Mouse (Mus musculus): ENCODE results near the gene Dlgap4.

Gene Dlgap4

GRCm38 (mm10) chr2:156737976-156738375, 124.5 kb downstream of the Dlgap4 start:
- no peak for DNase-seq (ENCODE audit: low read depth, low spot score)

DNA sequence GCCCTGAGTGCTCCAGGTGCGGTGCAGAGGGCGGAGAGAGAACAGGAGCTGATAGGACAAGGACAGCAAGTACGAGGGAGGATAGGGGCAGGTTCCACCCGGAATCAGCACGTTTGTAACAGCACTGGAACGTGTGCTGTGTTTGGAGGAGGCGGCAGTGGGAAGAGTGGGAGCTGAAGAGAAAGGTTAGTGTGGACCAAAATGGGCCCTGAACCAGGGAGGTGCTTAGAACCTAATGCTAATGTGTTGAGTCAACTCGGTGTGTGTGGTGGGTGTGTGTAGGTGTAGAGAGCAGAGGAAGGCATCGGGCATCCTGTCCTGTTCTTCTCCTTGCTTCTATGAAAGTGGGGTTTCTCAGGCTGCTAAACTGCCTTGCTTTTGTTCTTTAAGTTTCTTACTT, 127.8 kb downstream of the Dlgap4 start:
- DNase-seq (ENCODE audit: low read depth, low spot score): no peak

- DNase-seq (ENCODE audit: low read depth, low spot score): no peak
Measured at GRCm38 (mm10) chr2:156741998-156742397, 128.5 kb downstream of the Dlgap4 start.

DNA sequence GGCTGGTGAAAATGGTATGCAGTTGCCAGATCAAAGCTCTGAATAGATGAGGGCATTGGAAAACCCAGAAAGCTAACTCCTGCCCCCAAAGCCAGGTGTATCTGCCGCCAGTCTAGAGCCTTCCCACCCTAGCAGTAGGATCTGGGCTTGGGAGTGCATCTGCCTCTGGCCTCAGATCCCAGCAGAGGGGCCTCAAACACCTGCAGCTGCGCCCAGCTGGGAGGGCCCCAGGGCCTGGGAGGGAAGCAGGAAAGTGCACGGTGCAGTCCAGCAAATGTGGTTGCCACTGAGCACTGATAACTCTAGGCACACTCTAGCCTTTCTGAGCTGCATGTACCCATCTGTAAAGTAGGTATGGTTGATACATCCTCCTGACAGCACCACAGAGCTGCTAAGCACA, 129.7 kb downstream of the Dlgap4 start:
- no peak for DNase-seq (ENCODE audit: low read depth, low spot score)

- DNase-seq (ENCODE audit: low read depth, low spot score): no peak
Measured at GRCm38 (mm10) chr2:156744414-156744813, 130.9 kb downstream of the Dlgap4 start.

GRCm38 (mm10) chr2:156747315-156747714, 133.8 kb downstream of the Dlgap4 start:
- DNase-seq (ENCODE audit: low read depth, low spot score): no peak

GRCm38 (mm10) chr2:156749687-156750086, 136.2 kb downstream of the Dlgap4 start:
- no peak for DNase-seq (ENCODE audit: low read depth, low spot score)

DNA sequence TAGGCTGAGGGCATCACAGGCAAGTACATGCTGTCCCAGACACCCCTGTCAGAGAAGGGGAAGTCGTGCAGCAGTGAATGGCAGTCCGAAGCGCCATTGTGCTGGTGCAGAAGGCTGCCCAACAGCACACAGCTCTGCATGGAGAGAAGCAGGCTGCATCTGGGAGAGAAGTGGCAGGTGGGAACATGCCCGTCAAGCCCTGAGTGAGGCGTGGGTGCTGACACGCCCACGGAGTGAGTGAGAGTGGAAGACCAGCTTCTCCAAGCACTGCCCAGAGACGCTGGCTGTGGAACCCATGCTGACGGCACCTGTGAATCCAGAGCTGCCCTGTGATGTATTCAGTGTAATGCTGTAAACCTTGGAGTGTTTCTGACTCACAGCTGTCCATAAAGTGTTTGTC, 143.4 kb downstream of the Dlgap4 start:
- no peak for DNase-seq (ENCODE audit: low read depth, low spot score)

GRCm38 (mm10) chr2:156760843-156761505, 147.5 kb downstream of the Dlgap4 start:
- no peak for DNase-seq (ENCODE audit: low read depth, low spot score)

- no peak for DNase-seq (ENCODE audit: low read depth, low spot score)
Measured at GRCm38 (mm10) chr2:156761521-156762278, 148.2 kb downstream of the Dlgap4 start.

DNA sequence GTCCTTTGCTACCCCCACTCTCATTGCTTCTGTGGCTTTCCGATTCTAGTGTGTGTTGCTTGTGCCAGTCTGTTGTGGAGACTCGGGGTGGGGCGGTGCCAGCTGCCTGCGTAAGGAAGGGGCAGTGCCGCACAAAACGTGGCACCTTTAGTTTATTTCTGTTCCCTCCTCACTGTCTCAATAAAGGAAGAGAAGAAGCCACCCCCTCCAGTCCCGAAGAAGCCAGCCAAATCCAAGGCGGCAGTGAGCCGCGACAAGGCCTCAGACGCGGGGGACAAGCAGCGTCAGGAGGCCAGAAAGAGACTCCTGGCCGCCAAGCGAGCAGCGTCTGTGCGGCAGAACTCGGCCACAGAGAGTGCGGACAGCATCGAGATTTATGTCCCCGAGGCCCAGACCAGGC, 149.0 kb downstream of the Dlgap4 start:
- DNase-seq (ENCODE audit: low read depth, low spot score): no peak

GRCm38 (mm10) chr2:156763101-156763500, 149.6 kb downstream of the Dlgap4 start:
- DNase-seq (ENCODE audit: low read depth, low spot score): no peak

DNA sequence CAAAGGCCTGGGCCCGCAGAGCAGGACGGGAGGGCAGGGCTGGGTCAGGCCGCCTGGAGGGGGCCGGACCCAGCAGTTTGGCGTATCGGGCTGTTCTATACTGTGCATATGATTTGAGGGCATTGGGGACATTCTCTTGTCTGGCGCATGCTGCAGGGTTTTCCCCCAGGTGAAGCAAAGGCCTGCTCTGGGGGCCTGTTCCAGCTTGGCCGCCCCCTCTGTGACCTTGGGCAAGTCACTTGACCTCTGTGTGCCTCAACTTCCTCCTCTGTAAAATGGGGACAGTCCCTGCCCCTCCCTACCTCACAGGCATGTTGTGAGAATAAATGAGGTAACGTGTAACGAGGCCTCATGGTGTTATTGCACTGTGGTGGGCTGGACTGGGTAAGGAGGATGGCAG, 150.5 kb downstream of the Dlgap4 start:
- no peak for DNase-seq (ENCODE audit: low read depth, low spot score)

DNA sequence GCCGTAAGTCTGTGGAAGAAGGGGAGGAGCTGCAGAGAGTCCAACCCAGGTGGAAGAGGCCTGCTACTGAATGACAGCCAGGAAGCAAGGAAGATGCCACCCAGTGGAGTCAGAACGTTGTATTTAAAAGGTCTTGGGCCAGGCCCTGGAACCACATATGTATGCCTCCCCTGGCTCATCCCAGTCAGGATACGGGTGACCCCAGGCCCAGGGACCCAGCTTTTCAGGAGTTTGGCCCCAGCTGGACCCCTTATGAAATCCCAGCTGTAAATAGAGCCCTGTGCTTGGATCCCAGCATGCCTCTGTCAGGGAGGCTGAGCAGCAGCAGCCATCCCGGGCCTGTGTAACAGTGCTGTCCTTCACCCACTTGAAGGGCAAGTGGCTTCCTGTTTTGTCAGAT, 151.2 kb downstream of the Dlgap4 start:
- DNase-seq (ENCODE audit: low read depth, low spot score): no peak

GRCm38 (mm10) chr2:156765593-156765992, 152.1 kb downstream of the Dlgap4 start:
- DNase-seq (ENCODE audit: low read depth, low spot score): no peak

GRCm38 (mm10) chr2:156766227-156767019, 152.9 kb downstream of the Dlgap4 start:
- DNase-seq (ENCODE audit: low read depth, low spot score): no peak

GRCm38 (mm10) chr2:156767108-156767507, 153.6 kb downstream of the Dlgap4 start:
- DNase-seq (ENCODE audit: low read depth, low spot score): no peak

DNA sequence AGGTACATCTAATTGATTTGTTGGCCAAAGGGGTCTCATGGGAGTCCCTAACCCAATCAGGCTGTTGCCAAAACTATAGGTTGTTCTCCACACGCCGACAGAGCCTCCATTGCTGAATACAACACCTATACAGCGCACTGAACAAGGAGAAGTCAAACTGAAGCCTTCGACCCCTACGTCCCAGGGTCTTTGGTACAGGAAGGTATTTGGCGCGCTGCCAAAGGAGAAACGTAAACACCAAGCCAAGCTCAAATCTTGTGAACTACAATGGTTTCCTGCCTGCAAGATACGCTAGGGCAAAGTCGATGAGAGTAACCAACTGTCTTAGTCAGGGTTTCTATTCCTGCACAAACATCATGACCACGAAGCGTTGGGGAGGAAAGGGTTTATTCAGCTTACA, 155.8 kb downstream of the Dlgap4 start:
- DNase-seq (ENCODE audit: low read depth, low spot score): no peak

DNA sequence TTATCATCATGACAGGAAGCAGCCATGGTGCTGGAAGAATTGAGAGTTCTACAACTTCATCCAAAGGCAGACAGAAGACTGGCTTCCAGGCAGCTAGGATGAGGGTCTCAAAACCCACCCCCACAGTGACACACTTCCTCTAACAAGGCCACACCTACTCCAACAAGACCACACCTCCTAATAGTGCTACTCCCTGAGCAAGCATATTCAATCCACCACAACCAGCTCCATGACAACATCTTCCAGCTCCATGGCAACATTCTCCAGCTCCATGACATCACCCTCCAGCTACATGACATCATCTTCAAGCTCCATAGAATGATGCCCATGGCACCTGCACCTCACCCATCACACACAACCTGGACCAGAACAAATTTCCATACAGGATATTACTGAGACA, 160.0 kb downstream of the Dlgap4 start:
- DNase-seq (ENCODE audit: low read depth, low spot score): no peak

DNA sequence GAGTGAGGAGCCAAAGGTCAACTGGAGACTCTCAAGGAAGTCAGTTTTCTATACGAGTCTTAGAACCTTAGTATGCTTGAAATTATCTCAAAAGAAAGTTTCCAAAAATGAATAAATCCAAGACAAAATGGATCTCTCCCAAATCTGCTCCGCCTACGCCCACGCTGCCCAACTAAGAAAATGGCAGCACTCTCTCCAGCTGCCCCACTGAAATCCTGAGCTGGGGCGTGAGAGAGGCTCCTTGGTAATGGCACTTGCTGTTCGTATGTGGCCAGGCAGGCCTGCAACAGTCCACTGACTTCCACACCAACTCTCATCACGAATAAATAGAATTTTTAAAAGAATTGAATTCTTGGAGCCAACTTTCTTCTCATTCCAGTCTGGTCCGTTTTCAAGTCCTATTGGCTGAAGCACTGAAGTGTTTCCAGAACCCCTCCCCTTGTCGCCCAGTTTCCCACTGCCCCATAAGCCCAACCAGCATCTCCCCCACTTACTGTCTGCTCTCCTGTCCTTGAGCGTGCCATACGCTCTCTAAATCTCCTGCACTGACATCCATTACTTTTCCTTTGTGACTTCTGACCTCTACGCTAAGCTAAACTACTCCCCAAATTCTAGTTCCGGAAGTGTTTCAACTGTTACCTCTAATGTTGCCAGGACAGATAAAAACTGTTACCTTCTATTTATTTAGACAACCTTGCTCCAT, 160.7 kb downstream of the Dlgap4 start:
- no peak for DNase-seq (ENCODE audit: low read depth, low spot score)

DNA sequence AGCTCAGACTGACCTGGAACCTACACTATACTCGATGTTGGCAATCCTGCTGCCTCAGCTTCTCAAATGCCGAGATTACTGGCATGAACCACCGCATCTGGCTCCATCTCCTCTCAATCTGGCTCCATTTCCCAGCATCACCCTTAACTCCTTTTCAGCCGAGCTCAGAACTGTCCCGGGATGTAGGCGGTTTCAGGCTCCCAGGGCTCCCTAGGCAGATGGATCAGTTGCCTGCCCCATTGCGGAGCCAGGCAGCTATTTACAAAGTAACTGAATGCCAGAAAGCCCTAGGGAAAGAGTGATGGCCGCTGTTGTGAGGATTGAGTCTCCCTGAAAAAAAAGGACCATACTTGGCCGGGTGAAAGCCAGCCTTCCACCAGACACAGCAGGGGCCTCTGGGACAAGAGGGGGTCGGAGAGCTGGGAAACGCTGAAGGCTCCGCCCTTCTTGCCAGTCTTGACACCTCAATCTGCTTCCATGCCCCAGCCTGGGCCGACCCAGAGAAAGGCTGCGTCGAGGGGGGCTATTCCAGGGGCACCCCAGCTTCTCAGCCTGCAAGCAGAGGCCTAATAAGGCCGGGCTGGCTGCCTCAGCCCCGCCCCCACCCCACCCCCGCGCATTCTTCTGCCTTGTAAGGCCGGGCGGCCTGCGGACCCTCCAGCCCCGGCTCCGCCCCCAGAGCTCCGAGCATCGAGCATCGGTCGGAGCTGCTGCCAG, 161.4 kb downstream of the Dlgap4 start, which contains the start of gene Myl9:
TSS of gene Myl9 (plus strand) at position 683 of the 717 bp plus-strand sequence.
- no peak for DNase-seq (ENCODE audit: low read depth, low spot score)
